Mouse (Mus musculus) C2C12 (cell line): ENCODE data around the gene Lgals1. TPM values are rescaled to one million over a fixed set of nuclear protein-coding genes. Genes with fewer than 3 reads are reported as not detected.
"Not testable (repeated sequence)": the region's sequence is repeated elsewhere in the genome, so short reads cannot be mapped to it uniquely, and the experiment has no call there.

Experiments
- H3K27me3 ChIP-seq: one replicate; pipeline ENCODE4 v1.6.1; 2011; ENCODE audit not compliant: control insufficient read depth, insufficient read depth, insufficient read length
- H3K36me3 ChIP-seq: one replicate; pipeline ENCODE4 v1.6.1; 2011; ENCODE audit not compliant: control insufficient read depth, insufficient read depth
- H3K4me3 ChIP-seq: one replicate; pipeline ENCODE4 v1.5.1; 2011; ENCODE audit warnings: mild to moderate bottlenecking, control low read depth; ENCODE audit not compliant: poor library complexity, insufficient read depth, severe bottlenecking
- H3K79me2 ChIP-seq: one replicate; pipeline ENCODE4 v1.6.1; 2011; ENCODE audit not compliant: control insufficient read depth, insufficient read depth
- H3K79me3 ChIP-seq: one replicate; pipeline ENCODE4 v1.6.1; 2011; ENCODE audit warnings: low read depth, control low read depth
- H3ac ChIP-seq: one replicate; pipeline ENCODE3; 2011; ENCODE audit warnings: low read depth; ENCODE audit not compliant: control insufficient read depth, insufficient read length
- CEBPB ChIP-seq: IDR thresholded peaks from one replicate; pipeline ENCODE4 v1.6.1; 2011; ENCODE audit warnings: low read depth, mild to moderate bottlenecking, control low read depth, moderate library complexity
- CTCF ChIP-seq: IDR thresholded peaks from one replicate; pipeline ENCODE4 v1.5.1; 2011; ENCODE audit not compliant: control insufficient read depth, insufficient read depth, insufficient read length
- FOSL1 ChIP-seq: IDR thresholded peaks from one replicate; pipeline ENCODE4 v1.8.0; 2011; ENCODE audit warnings: mild to moderate bottlenecking, low read length; ENCODE audit not compliant: poor library complexity, insufficient read depth, severe bottlenecking
- MAX ChIP-seq: IDR thresholded peaks from one replicate; pipeline ENCODE4 v1.6.1; 2011; ENCODE audit warnings: mild to moderate bottlenecking, control low read depth
- MYOD1 ChIP-seq: IDR thresholded peaks from one replicate; pipeline ENCODE4 v1.6.1; 2011; ENCODE audit warnings: low read depth; ENCODE audit not compliant: control insufficient read depth, insufficient read length
- MYOG ChIP-seq: IDR thresholded peaks from one replicate; pipeline ENCODE4 v1.6.1; 2011; ENCODE audit not compliant: control insufficient read depth, insufficient read length; ENCODE audit errors: extremely low read depth
- USF1 ChIP-seq: IDR thresholded peaks from one replicate; pipeline ENCODE4 v1.6.1; 2011; ENCODE audit warnings: low read depth, mild to moderate bottlenecking, control low read depth, moderate library complexity
- long read RNA-seq, 2 experiments: library from polyadenylated mRNA; unstranded; transcript quantifications; one replicate each; pipeline ENCODE4 v2.0.0; 2019 to 2020
- polyA plus RNA-seq: library from polyadenylated mRNA; unstranded; fragments of >200 nt; fragmentation: generic; extraction: Trizol; gene quantifications from one replicate; pipeline ENCODE4 v1.2.1, GENCODE M21; 2012; ENCODE audit warnings: missing spikeins

Lgals1 gene
- 18,755 TPM for polyA plus RNA-seq
- long read RNA-seq, experiment 1, transcript Lgals1-201 (4 exons, 800 nt), result major isoform, 7,378 of 7,962 reads
- long read RNA-seq, experiment 1, transcript Lgals1-202 (5 exons, 628 nt), result minor isoform, 20 of 7,962 reads
- long read RNA-seq, experiment 1, partial matches to known transcripts, result 159 of 7,962 reads
- long read RNA-seq, experiment 1, other reads (novel, unspliced or antisense), result 405 of 7,962 reads
- long read RNA-seq, experiment 2, transcript Lgals1-201 (4 exons, 800 nt), result major isoform, 5,809 of 5,890 reads
- long read RNA-seq, experiment 2, transcript Lgals1-202 (5 exons, 628 nt), result minor isoform, 5 of 5,890 reads
- long read RNA-seq, experiment 2, partial matches to known transcripts, result 12 of 5,890 reads
- long read RNA-seq, experiment 2, other reads (novel, unspliced or antisense), result 64 of 5,890 reads

- Histone ChIP-seq H3K79me2 (peaks cover 37% of the 10 kb centered on the region), H3K79me3 (peaks cover 27% of the 10 kb centered on the region), H3K36me3 (peaks cover 33% of the 10 kb centered on the region), H3K4me3 (peak within 1 kb of the TSS; percentile 99), H3K27me3 (no peaks in the 10 kb centered on the region), H3ac (peak within 1 kb of the TSS; percentile 99)
- TF ChIP-seq CTCF, result no peak
- TF ChIP-seq CEBPB, result no peak
- TF ChIP-seq MAX, result peak; percentile 75
- TF ChIP-seq USF1, result no peak
- TF ChIP-seq FOSL1, result no peak
- no peak for TF ChIP-seq MYOG
These were observed at the start of gene Lgals1 for GRCm38 (mm10) chr15:78926021-78926919. TSS of gene Lgals1 (plus strand) at chr15:78926725.

- Histone ChIP-seq H3K36me3 (peaks cover 22% of the 10 kb centered on the region), H3K4me3 (peak within 1 kb of the TSS; percentile 98), H3K79me2 (peaks cover 26% of the 10 kb centered on the region), H3ac (peak within 1 kb of the TSS; percentile 66), H3K79me3 (peaks cover 6% of the 10 kb centered on the region), H3K27me3 (no peaks in the 10 kb centered on the region)
- TF ChIP-seq FOSL1 (no peak), CTCF (peak; percentile 30), MAX (peak; percentile 60), MYOD1 (no peak), USF1 (no peak), MYOG (no peak)
These were observed 49.3 kb upstream of the Lgals1 start, which contains the start of gene Gga1 for GRCm38 (mm10) chr15:78876991-78877809. TSS of gene Gga1 (plus strand) at chr15:78877190.

- H3K4me3 ChIP-seq, result peak overlapping the region; percentile 98
- H3ac ChIP-seq, result peak overlapping the region; percentile 66
- H3K36me3 ChIP-seq, result peaks cover 28% of the 10 kb centered on the region
- H3K79me3 ChIP-seq, result peaks cover 6% of the 10 kb centered on the region
- peaks cover 26% of the 10 kb centered on the region for H3K79me2 ChIP-seq
- TF ChIP-seq CEBPB (no peak), MYOG (no peak), MAX (no peak), FOSL1 (no peak), MYOD1 (no peak), CTCF (no peak), USF1 (no peak)
- H3K27me3 ChIP-seq, result no peaks in the 10 kb centered on the region
These were observed 48.6 kb upstream of the Lgals1 start for GRCm38 (mm10) chr15:78877810-78878390.

- Histone ChIP-seq H3K36me3 (peaks cover 38% of the 10 kb centered on the region), H3K79me2 (peaks cover 26% of the 10 kb centered on the region)
- not testable (repeated sequence) for H3K27me3 ChIP-seq, H3ac ChIP-seq, H3K79me3 ChIP-seq, H3K4me3 ChIP-seq
These were observed 47.6 kb upstream of the Lgals1 start for GRCm38 (mm10) chr15:78878792-78879516.

- peaks cover 6% of the 10 kb centered on the region for H3K79me3 ChIP-seq
- H3ac ChIP-seq, result no peak overlapping the region
- TF ChIP-seq USF1 (no peak), MYOD1 (no peak), MAX (no peak)
- no peak overlapping the region for H3K4me3 ChIP-seq
- H3K79me2 ChIP-seq, result peaks cover 26% of the 10 kb centered on the region
- no peaks in the 10 kb centered on the region for H3K27me3 ChIP-seq
- H3K36me3 ChIP-seq, result peaks cover 51% of the 10 kb centered on the region
These were observed 46.1 kb upstream of the Lgals1 start for GRCm38 (mm10) chr15:78880432-78880831.
